Mouse (Mus musculus) brain, embryonic 14.5 days (tissue): ENCODE results near the gene Cux2.

Source experiments
- CTCF ChIP-seq: fragments of 200-500 bp; IDR thresholded peaks from 2 replicates; pipeline ENCODE4 v1.5.1; 2012; ENCODE audit warnings: inconsistent platforms, mild to moderate bottlenecking, moderate library complexity, borderline replicate concordance; ENCODE audit not compliant: insufficient read depth, insufficient read length; ENCODE audit errors: extremely low read depth
- POLR2A ChIP-seq: fragments of 200-500 bp; IDR thresholded peaks from 2 replicates; pipeline ENCODE4 v1.6.1; 2012; ENCODE audit warnings: mild to moderate bottlenecking, inconsistent platforms, borderline replicate concordance; ENCODE audit not compliant: poor library complexity, insufficient read depth, insufficient read length, severe bottlenecking; ENCODE audit errors: extremely low read depth

- TF ChIP-seq POLR2A, result no peak
- TF ChIP-seq CTCF, result no peak
These were observed 81.5 kb downstream of the Cux2 start for GRCm38 (mm10) chr5:121968416-121968815.
